In genomic region chr4:120891960-120892359, GRCm38 (mm10) we compare ENCODE assay signal across 14 mouse cellular contexts. TPM values are rescaled to one million over a fixed set of nuclear protein-coding genes. Genes with fewer than 3 reads are reported as not detected.
"Had no signal": no experiment of that assay in that cellular context is flagged by ENCODE, and none has a peak within 500 bp of the region (broad histone marks: within the 10 kb centered on the region; RNA-seq: fewer than 3 reads in every experiment).

No protein-coding gene starts in this region.

- H3K27ac ChIP-seq: kidney, embryonic 15.5 days; liver, embryonic 13.5 days; stomach, postnatal 0 days had no signal

- DNase-seq: kidney, postnatal 10 days; kidney, postnatal 36 days; layer of hippocampus, postnatal 36 days; liver, embryonic 13.5 days; lung, adult 2 months; lung, postnatal 14 days; midbrain, embryonic 14.5 days; right cerebral cortex, postnatal 4 days; thymus, adult 2 months; thymus, postnatal 14 days; thymus, postnatal 4 days had no signal

- H3K4me3 ChIP-seq: kidney, embryonic 15.5 days; liver, embryonic 13.5 days had no signal

RNA-seq across cellular contexts. Expression of gene Rims3, which starts 37.3 kb away (rescaled TPM):
- total RNA-seq: megakaryocyte-erythroid progenitor cell, adult 5-6 weeks had no signal
